ENCODE assay signal across 14 mouse cellular contexts in the genomic region with DNA sequence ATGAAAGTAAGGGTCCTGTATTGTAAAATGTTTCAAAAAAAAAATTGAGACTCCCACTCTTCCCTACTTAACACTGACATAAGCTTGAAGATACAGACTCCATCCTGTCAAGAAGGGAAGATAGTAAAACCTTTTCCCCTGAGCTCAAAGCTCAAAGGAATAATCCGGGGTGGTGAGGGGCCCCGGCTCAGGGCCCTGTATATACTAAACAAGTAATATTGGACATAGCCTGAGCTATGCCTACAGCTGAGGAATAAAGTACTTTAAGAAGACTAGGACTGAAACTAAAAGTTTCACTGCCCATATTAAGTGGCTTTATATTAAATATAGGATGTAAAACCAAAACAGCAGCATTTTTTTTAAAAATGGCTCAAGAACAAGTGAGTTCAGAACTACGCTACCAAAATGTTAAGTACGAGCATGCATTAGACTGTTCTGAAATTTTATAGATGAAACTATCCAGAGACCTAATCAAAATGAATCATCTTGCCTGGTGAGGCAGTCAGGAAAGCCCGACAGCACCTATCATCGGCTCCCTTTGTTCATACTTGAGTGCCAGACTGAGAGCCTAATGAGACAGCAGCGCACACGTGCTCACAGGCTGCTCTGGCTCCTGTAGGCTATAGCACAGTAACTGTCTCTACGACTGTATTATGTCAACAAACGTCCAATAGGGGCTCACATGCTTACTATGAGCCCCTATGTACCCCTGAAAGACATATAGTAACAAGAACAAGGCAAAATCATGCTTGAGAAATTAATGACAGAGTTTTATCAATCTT.
A peak's percentile ranks its signal among the peaks of the same experiment; 100 is the strongest.
DNase-seq lines count a peak whose midpoint lies in the region; ATAC-seq and TF ChIP-seq lines count a peak whose summit lies in the region.
"Had no signal": no experiment of that assay in that cellular context is flagged by ENCODE, and none has a peak within 500 bp of the region (broad histone marks: within the 10 kb centered on the region; RNA-seq: fewer than 3 reads in every experiment).

No protein-coding gene starts in this region.

- TF ChIP-seq POLR2A in brain, embryonic 14.5 days (IDR thresholded peaks at IDR 0.05; ENCODE audit: borderline replicate concordance, extremely low read depth, insufficient read depth, insufficient read length, poor library complexity, severe bottlenecking), result no peak

- no peak for TF ChIP-seq CTCF in brain, embryonic 14.5 days (IDR thresholded peaks at IDR 0.05; ENCODE audit: borderline replicate concordance, extremely low read depth, insufficient read depth, insufficient read length)

- no peak overlapping the region for H3K4me3 ChIP-seq in embryonic facial prominence, embryonic 11.5 days (ENCODE audit: low read depth, low read length)
- H3K4me3 ChIP-seq in embryonic facial prominence, embryonic 10.5 days, result no peak overlapping the region
- no peak overlapping the region for H3K4me3 ChIP-seq in hindbrain, embryonic 14.5 days (replicated peaks; ENCODE audit: low read length)
- H3K4me3 ChIP-seq in neural tube, embryonic 12.5 days, result no peak overlapping the region

- no peak overlapping the region for H3K4me2 ChIP-seq in embryonic facial prominence, embryonic 11.5 days (ENCODE audit: low read depth, low read length)
- H3K4me2 ChIP-seq in hindbrain, embryonic 14.5 days (replicated peaks), result peak overlapping the region; percentile 15; the same call in 1 of the 2 replicates
- H3K4me2 ChIP-seq in neural tube, embryonic 12.5 days (replicated peaks), result no peak overlapping the region
- H3K4me2 ChIP-seq: liver, embryonic 11.5 days had no signal

- no peak overlapping the region for H3K9ac ChIP-seq in embryonic facial prominence, embryonic 11.5 days (replicated peaks; ENCODE audit: low read length)
- H3K9ac ChIP-seq in hindbrain, embryonic 14.5 days, result no peak overlapping the region
- no peak overlapping the region for H3K9ac ChIP-seq in neural tube, embryonic 12.5 days

- peak; percentile 54; the same call in 1 of the 2 replicates for ATAC-seq in embryonic facial prominence, embryonic 11.5 days (replicated peaks; ENCODE audit: insufficient number of reproducible peaks, low FRiP score, low TSS enrichment, low read depth)
- peak; percentile 87 for ATAC-seq in hindbrain, embryonic 14.5 days (ENCODE audit: low FRiP score)
- ATAC-seq in neural tube, embryonic 12.5 days (ENCODE audit: low FRiP score, low read depth), result peak; percentile 84

- no peaks in the 10 kb centered on the region for H3K9me3 ChIP-seq in embryonic facial prominence, embryonic 11.5 days (replicated peaks; ENCODE audit: control insufficient read depth, low read length)
- no peaks in the 10 kb centered on the region for H3K9me3 ChIP-seq in embryonic facial prominence, embryonic 10.5 days
- H3K9me3 ChIP-seq in hindbrain, embryonic 14.5 days (ENCODE audit: control insufficient read depth, low read length), result no peaks in the 10 kb centered on the region
- H3K9me3 ChIP-seq in neural tube, embryonic 12.5 days, result no peaks in the 10 kb centered on the region

- H3K27ac ChIP-seq in embryonic facial prominence, embryonic 11.5 days (replicated peaks; ENCODE audit: low read depth, low read length), result no peak overlapping the region
- H3K27ac ChIP-seq in embryonic facial prominence, embryonic 10.5 days (replicated peaks), result no peak overlapping the region
- peak overlapping the region; percentile 65 for H3K27ac ChIP-seq in hindbrain, embryonic 14.5 days
- H3K27ac ChIP-seq in neural tube, embryonic 12.5 days, result no peak overlapping the region

- no peak for DNase-seq in embryonic facial prominence, embryonic 11.5 days (ENCODE audit: low spot score)
- DNase-seq in embryonic facial prominence, embryonic 10.5 days (ENCODE audit: low spot score), result no peak
- DNase-seq in brain, embryonic 14.5 days (ENCODE audit: low read depth), result peak; percentile 93
- DNase-seq in hindbrain, embryonic 14.5 days (ENCODE audit: low spot score), result peak; percentile 55
- no peak for DNase-seq in layer of hippocampus, adult 9-10 months (ENCODE audit: low spot score)
- no peak for DNase-seq in layer of hippocampus, postnatal 36 days
- DNase-seq in cerebellum, adult 18-20 months, result no peak
- DNase-seq: adrenal gland, postnatal 25 days; cerebellum, adult 11-12 months; heart, postnatal 10 days; kidney, adult 8-10 months; thymus, postnatal 4 days had no signal

- 65% methylated on average over 10 of the region's 10 CpGs for WGBS in embryonic facial prominence, embryonic 11.5 days
- 76% methylated on average over 10 of the region's 10 CpGs for WGBS in embryonic facial prominence, embryonic 10.5 days
- 38% methylated on average over 10 of the region's 10 CpGs for WGBS in hindbrain, embryonic 14.5 days
- 66% methylated on average over 10 of the region's 10 CpGs for WGBS in neural tube, embryonic 12.5 days

- peaks cover 2% of the 10 kb centered on the region; the same call in 1 of the 2 replicates for H3K4me1 ChIP-seq in embryonic facial prominence, embryonic 11.5 days (ENCODE audit: control insufficient read depth, insufficient read depth, low read length)
- H3K4me1 ChIP-seq in embryonic facial prominence, embryonic 10.5 days, result peaks cover 32% of the 10 kb centered on the region
- H3K4me1 ChIP-seq in hindbrain, embryonic 14.5 days (replicated peaks; ENCODE audit: control insufficient read depth, insufficient read depth, low read length), result peaks cover 13% of the 10 kb centered on the region
- no peaks in the 10 kb centered on the region for H3K4me1 ChIP-seq in neural tube, embryonic 12.5 days

- H3K36me3 ChIP-seq in embryonic facial prominence, embryonic 11.5 days (replicated peaks; ENCODE audit: control insufficient read depth, insufficient read depth, low read depth, low read length), result no peaks in the 10 kb centered on the region
- peaks cover 57% of the 10 kb centered on the region for H3K36me3 ChIP-seq in embryonic facial prominence, embryonic 10.5 days (replicated peaks)
- peaks cover 33% of the 10 kb centered on the region for H3K36me3 ChIP-seq in hindbrain, embryonic 14.5 days (replicated peaks; ENCODE audit: control insufficient read depth, insufficient read depth)
- H3K36me3 ChIP-seq in neural tube, embryonic 12.5 days, result peaks cover 16% of the 10 kb centered on the region

- H3K27me3 ChIP-seq in embryonic facial prominence, embryonic 11.5 days (ENCODE audit: control insufficient read depth, insufficient read depth, low read length), result no peaks in the 10 kb centered on the region
- H3K27me3 ChIP-seq in embryonic facial prominence, embryonic 10.5 days (replicated peaks; ENCODE audit: low read depth, poor library complexity, severe bottlenecking), result no peaks in the 10 kb centered on the region
- no peaks in the 10 kb centered on the region for H3K27me3 ChIP-seq in hindbrain, embryonic 14.5 days (ENCODE audit: control insufficient read depth, insufficient read depth, low read length)
- H3K27me3 ChIP-seq in neural tube, embryonic 12.5 days (replicated peaks), result no peaks in the 10 kb centered on the region

Comparison
In these comparisons a context has a peak if more than half of its experiments do, and no peak if none do; other contexts are left out.
1. DNase-seq: peak in brain, embryonic 14.5 days (single experiment) and hindbrain, embryonic 14.5 days (single experiment); none in embryonic facial prominence, embryonic 11.5 days (single experiment), embryonic facial prominence, embryonic 10.5 days (single experiment), layer of hippocampus, adult 9-10 months (single experiment), layer of hippocampus, postnatal 36 days (0 of 2) and cerebellum, adult 18-20 months (0 of 2).
2. Peak in every context shown above with its lines, with median percentiles within 50 percentile points of each other: ATAC-seq.